Mouse (Mus musculus): ENCODE data around the gene Nlgn1. TPM values are rescaled to one million over a fixed set of nuclear protein-coding genes. Genes with fewer than 3 reads are reported as not detected.

Gene Nlgn1
- polyA plus RNA-seq, 2 experiments: 2.6 to 3.5 TPM

DNA sequence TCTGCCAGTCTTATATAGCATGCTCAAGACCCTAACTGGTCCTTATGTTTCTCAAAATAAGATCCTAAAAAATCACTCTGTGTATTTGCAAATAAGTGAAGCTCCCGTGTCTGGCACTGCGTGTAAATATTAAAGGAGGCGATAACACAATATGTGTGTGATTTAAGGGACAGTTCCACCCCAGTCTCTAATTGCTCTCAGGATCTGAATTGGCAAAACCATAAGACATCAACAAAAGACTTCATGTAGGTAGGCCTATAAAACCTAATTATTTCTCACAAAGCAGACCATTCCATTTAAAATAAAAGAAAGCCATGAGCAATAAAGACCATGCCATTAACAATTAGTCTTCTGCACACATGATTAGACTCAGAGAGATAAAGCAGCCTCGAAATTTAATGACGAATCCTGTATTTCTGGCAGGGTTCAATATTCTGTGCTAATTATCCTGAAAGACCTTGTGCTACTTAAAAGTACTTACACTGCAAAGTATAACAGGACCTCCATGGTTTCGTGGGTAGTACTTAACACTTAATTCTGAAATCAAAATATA is 310.6 kb downstream of the Nlgn1 start:
- no peaks in the 10 kb centered on the region for H3K4me1 ChIP-seq (ENCODE audit: control insufficient read depth, insufficient read depth, low read length)
- H3K36me3 ChIP-seq (ENCODE audit: control insufficient read depth, insufficient read depth, low read length): no peaks in the 10 kb centered on the region
- no peak for ATAC-seq (ENCODE audit: low FRiP score, low read depth)
- no peak overlapping the region for H3K4me2 ChIP-seq (replicated peaks; ENCODE audit: low read depth, low read length, severe bottlenecking)
- TF ChIP-seq POLR2A (IDR thresholded peaks at IDR 0.05; ENCODE audit: borderline replicate concordance, extremely low read depth, insufficient read depth, insufficient read length): no peak
- DNase-seq (ENCODE audit: low spot score): no peak
- no peaks in the 10 kb centered on the region for H3K27me3 ChIP-seq (ENCODE audit: control insufficient read depth, insufficient read depth, low read length)
- H3K27ac ChIP-seq (replicated peaks; ENCODE audit: low read depth, low read length): no peak overlapping the region
- H3K4me3 ChIP-seq (replicated peaks; ENCODE audit: low read length): no peak overlapping the region
- H3K9ac ChIP-seq (ENCODE audit: low read depth, low read length, severe bottlenecking): no peak overlapping the region
- WGBS: 63% methylated on average over 6 of the region's 6 CpGs
- no peaks in the 10 kb centered on the region for H3K9me3 ChIP-seq (ENCODE audit: control insufficient read depth, low read length)

DNA sequence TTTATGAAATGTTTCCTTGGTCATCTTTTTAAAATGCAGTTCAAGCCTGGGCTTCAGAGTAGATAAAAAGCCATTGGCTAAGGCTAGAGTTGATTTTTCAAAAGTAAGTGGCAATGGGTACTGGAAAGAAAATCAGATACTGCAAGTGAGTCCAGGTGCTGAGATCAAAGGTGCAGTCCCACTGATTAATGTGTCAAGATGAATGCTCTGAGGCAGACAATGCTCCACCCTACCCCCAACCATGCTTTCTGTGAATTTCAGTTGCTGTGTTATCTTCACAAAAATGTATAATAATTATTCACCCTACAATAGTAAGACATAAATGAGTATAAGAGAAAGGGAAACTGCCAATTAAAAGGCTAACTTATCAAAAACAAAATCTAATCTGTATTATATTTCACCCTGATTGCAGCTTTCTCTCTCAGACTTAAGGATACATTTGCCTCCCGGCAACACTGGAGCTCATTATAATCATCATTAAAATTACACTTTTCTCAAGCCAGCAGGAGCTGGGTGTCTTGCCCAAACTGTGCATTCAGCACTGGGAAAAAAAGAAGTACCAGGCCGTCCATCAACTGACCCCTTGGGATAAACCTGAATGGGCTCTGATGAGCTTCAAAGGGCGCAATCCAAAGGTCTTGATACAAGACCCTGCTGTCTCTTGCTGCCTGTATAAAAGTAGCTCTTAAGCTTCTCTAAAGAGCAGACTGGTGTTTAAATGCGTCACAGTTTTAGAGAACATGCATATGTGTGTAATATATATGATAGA is 320.8 kb downstream of the Nlgn1 start:
- H3K4me1 ChIP-seq (ENCODE audit: control insufficient read depth, insufficient read depth, low read length): no peaks in the 10 kb centered on the region
- no peak overlapping the region for H3K4me3 ChIP-seq (replicated peaks; ENCODE audit: low read length)
- WGBS: 67% methylated on average over 4 of the region's 4 CpGs
- no peak overlapping the region for H3K9ac ChIP-seq (ENCODE audit: low read depth, low read length, severe bottlenecking)
- TF ChIP-seq POLR2A (IDR thresholded peaks at IDR 0.05; ENCODE audit: borderline replicate concordance, extremely low read depth, insufficient read depth, insufficient read length): no peak
- ATAC-seq (ENCODE audit: low FRiP score, low read depth): no peak
- no peaks in the 10 kb centered on the region for H3K27me3 ChIP-seq (ENCODE audit: control insufficient read depth, insufficient read depth, low read length)
- no peaks in the 10 kb centered on the region for H3K9me3 ChIP-seq (ENCODE audit: control insufficient read depth, low read length)
- DNase-seq (ENCODE audit: low spot score): no peak
- H3K27ac ChIP-seq (replicated peaks; ENCODE audit: low read depth, low read length): no peak overlapping the region
- H3K4me2 ChIP-seq (replicated peaks; ENCODE audit: low read depth, low read length, severe bottlenecking): no peak overlapping the region
- H3K36me3 ChIP-seq (ENCODE audit: control insufficient read depth, insufficient read depth, low read length): no peaks in the 10 kb centered on the region

DNA sequence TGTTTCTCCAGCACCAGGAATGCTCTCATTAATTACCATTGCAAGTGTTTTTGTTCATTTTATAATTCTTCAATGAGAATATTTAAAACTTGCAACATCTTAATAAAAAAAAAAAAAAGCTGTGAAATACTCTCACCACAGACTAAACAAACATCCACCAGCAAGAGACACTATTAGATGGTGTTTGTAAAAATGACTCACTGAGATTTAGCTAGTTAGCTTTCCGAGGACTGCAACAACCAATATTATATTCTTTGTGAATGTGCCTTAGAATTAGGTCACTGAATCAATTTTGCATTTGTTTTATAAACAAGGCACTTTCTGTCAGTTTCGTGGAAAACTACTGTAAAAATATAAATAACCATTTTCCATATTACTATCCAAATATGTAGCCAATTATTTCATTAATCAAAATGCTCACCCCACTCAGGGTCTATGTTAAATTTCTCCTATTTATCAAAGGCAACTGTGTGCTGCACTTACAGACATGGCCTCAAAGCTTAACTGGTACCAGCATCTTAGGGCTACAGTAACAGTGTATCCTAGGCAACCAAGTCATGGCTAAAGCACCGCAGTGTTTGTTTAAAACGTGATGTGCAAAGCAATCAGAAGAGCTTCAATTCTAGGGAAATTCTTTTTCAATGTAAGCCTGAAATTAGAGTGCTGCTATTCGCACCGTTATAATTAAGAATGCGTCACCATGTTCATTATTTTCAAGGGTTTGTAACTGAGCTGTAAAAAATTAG is 329.2 kb downstream of the Nlgn1 start:
- 79% methylated on average over 7 of the region's 7 CpGs for WGBS
- no peak for TF ChIP-seq POLR2A (IDR thresholded peaks at IDR 0.05; ENCODE audit: borderline replicate concordance, extremely low read depth, insufficient read depth, insufficient read length)
- H3K27me3 ChIP-seq (ENCODE audit: control insufficient read depth, insufficient read depth, low read length): no peaks in the 10 kb centered on the region
- H3K27ac ChIP-seq (replicated peaks; ENCODE audit: low read depth, low read length): no peak overlapping the region
- no peak overlapping the region for H3K4me2 ChIP-seq (replicated peaks; ENCODE audit: low read depth, low read length, severe bottlenecking)
- no peak overlapping the region for H3K4me3 ChIP-seq (replicated peaks; ENCODE audit: low read length)
- no peaks in the 10 kb centered on the region for H3K9me3 ChIP-seq (ENCODE audit: control insufficient read depth, low read length)
- no peak for DNase-seq (ENCODE audit: low spot score)
- H3K36me3 ChIP-seq (ENCODE audit: control insufficient read depth, insufficient read depth, low read length): no peaks in the 10 kb centered on the region
- no peak overlapping the region for H3K9ac ChIP-seq (ENCODE audit: low read depth, low read length, severe bottlenecking)
- ATAC-seq (ENCODE audit: low FRiP score, low read depth): no peak
- H3K4me1 ChIP-seq (ENCODE audit: control insufficient read depth, insufficient read depth, low read length): no peaks in the 10 kb centered on the region

DNA sequence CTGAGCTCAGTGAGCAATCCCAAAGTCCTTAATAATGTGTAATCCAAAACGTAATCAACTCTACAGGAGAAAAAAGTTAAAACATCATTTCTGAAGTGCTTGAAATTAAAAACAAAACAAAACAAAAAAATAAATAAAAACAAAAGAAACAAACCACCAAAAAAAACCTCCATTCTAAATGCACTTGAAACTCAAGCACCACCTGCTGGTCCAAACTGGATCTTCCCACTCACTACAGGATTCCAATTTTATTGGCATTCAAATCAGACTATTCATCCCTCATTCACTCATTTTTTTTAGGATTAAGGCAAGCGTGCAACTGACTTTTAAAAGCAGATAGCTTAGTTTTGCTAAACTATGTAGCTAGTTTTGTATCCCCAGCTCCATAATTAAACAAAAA is 329.9 kb downstream of the Nlgn1 start:
- no peaks in the 10 kb centered on the region for H3K9me3 ChIP-seq (ENCODE audit: control insufficient read depth, low read length)
- H3K27ac ChIP-seq (replicated peaks; ENCODE audit: low read depth, low read length): no peak overlapping the region
- H3K36me3 ChIP-seq (ENCODE audit: control insufficient read depth, insufficient read depth, low read length): no peaks in the 10 kb centered on the region
- 21% methylated on average over 2 of the region's 2 CpGs for WGBS
- H3K4me3 ChIP-seq (replicated peaks; ENCODE audit: low read length): no peak overlapping the region
- no peaks in the 10 kb centered on the region for H3K27me3 ChIP-seq (ENCODE audit: control insufficient read depth, insufficient read depth, low read length)
- ATAC-seq (ENCODE audit: low FRiP score, low read depth) (no peak), DNase-seq (ENCODE audit: low spot score) (no peak)
- no peak for TF ChIP-seq POLR2A (IDR thresholded peaks at IDR 0.05; ENCODE audit: borderline replicate concordance, extremely low read depth, insufficient read depth, insufficient read length)
- no peak overlapping the region for H3K4me2 ChIP-seq (replicated peaks; ENCODE audit: low read depth, low read length, severe bottlenecking)
- no peak overlapping the region for H3K9ac ChIP-seq (ENCODE audit: low read depth, low read length, severe bottlenecking)
- no peaks in the 10 kb centered on the region for H3K4me1 ChIP-seq (ENCODE audit: control insufficient read depth, insufficient read depth, low read length)

DNA sequence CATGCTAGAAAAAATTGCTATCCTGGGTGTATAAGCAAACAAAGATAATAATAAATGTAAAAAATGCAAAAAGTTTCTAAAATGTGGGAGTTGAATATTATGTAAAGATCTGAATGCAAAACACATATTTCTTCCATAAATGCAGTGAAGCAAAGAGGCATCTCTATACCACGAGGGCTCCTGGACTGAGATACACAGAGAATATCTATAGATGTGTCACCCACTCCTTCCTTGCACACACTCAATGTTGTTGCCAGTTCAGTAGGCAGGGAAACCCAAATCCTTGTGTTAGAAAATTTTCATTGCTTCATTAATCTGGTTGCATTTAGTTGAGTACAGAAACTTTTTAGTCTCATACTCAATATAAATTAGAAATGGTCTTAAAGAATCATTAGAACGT is 364.7 kb downstream of the Nlgn1 start:
- Histone ChIP-seq H3K9ac (ENCODE audit: low read depth, low read length, severe bottlenecking) (no peak overlapping the region), H3K4me3 (replicated peaks; ENCODE audit: low read length) (no peak overlapping the region), H3K9me3 (ENCODE audit: control insufficient read depth, low read length) (no peaks in the 10 kb centered on the region), H3K27ac (replicated peaks; ENCODE audit: low read depth, low read length) (no peak overlapping the region), H3K36me3 (ENCODE audit: control insufficient read depth, insufficient read depth, low read length) (no peaks in the 10 kb centered on the region), H3K4me1 (ENCODE audit: control insufficient read depth, insufficient read depth, low read length) (no peaks in the 10 kb centered on the region), H3K27me3 (ENCODE audit: control insufficient read depth, insufficient read depth, low read length) (no peaks in the 10 kb centered on the region), H3K4me2 (replicated peaks; ENCODE audit: low read depth, low read length, severe bottlenecking) (no peak overlapping the region)
- DNase-seq (ENCODE audit: low spot score) (no peak), ATAC-seq (ENCODE audit: low FRiP score, low read depth) (no peak)
- 85% methylated on average over 2 of the region's 2 CpGs for WGBS
- no peak for TF ChIP-seq POLR2A (IDR thresholded peaks at IDR 0.05; ENCODE audit: borderline replicate concordance, extremely low read depth, insufficient read depth, insufficient read length)

All from limb, embryonic 14.5 days (tissue).